Comparison of ENCODE assay signal across 8 mouse cellular contexts in genomic region chr13:21440503-21441206, GRCm38 (mm10). TPM values are rescaled to one million over a fixed set of nuclear protein-coding genes. Genes with fewer than 3 reads are reported as not detected.
DNase-seq lines count a peak whose midpoint lies in the region; ATAC-seq lines count a peak whose summit lies in the region.

Gene Pgbd1 (minus strand): TSS chr13:21441058.

- peak within 1 kb of the TSS; percentile 10; the same call in 1 of the 2 replicates for H3K27ac ChIP-seq in brown adipose tissue, adult 24 weeks (replicated peaks; ENCODE audit: low read depth, low read length)
- H3K27ac ChIP-seq in heart, embryonic 11.5 days (ENCODE audit: low read depth, low read length) = peak within 1 kb of the TSS; percentile 77
- peak within 1 kb of the TSS; percentile 56; the same call in 1 of the 2 replicates for H3K27ac ChIP-seq in kidney, embryonic 14.5 days (ENCODE audit: low read depth, low read length)
- peak within 1 kb of the TSS; percentile 80 for H3K27ac ChIP-seq in limb, embryonic 15.5 days
- H3K27ac ChIP-seq in midbrain, embryonic 16.5 days (ENCODE audit: low read length) = peak within 1 kb of the TSS; percentile 85

- ATAC-seq in heart, embryonic 11.5 days (replicated peaks; ENCODE audit: insufficient number of reproducible peaks, low FRiP score, low TSS enrichment) = peak; percentile 85
- peak; percentile 95 for ATAC-seq in kidney, embryonic 14.5 days (ENCODE audit: low FRiP score, low TSS enrichment)
- no peak for ATAC-seq in limb, embryonic 15.5 days (ENCODE audit: insufficient number of reproducible peaks, low FRiP score, low TSS enrichment, low read depth)
- peak; percentile 99 for ATAC-seq in midbrain, embryonic 16.5 days

- H3K4me3 ChIP-seq in brown adipose tissue, adult 24 weeks (ENCODE audit: insufficient read depth, low read depth, low read length) = peak within 1 kb of the TSS; percentile 65
- H3K4me3 ChIP-seq in erythroblast, embryonic 14.5 days (replicated peaks) = peak within 1 kb of the TSS; percentile 81
- peak within 1 kb of the TSS; percentile 66 for H3K4me3 ChIP-seq in heart, embryonic 11.5 days (ENCODE audit: low read depth, low read length)
- peak within 1 kb of the TSS; percentile 50 for H3K4me3 ChIP-seq in kidney, embryonic 14.5 days (ENCODE audit: low read length)
- H3K4me3 ChIP-seq in limb, embryonic 15.5 days = peak within 1 kb of the TSS; percentile 54
- peak within 1 kb of the TSS; percentile 51 for H3K4me3 ChIP-seq in midbrain, embryonic 16.5 days (ENCODE audit: low read depth, low read length)

- peaks cover 27% of the 10 kb centered on the region for H3K36me3 ChIP-seq in erythroblast, embryonic 14.5 days (ENCODE audit: control insufficient read depth)
- H3K36me3 ChIP-seq in heart, embryonic 11.5 days (ENCODE audit: control insufficient read depth, insufficient read depth, low read length) = peaks cover 16% of the 10 kb centered on the region
- H3K36me3 ChIP-seq in kidney, embryonic 14.5 days (ENCODE audit: control insufficient read depth, insufficient read depth, low read length) = peaks cover 25% of the 10 kb centered on the region
- peaks cover 27% of the 10 kb centered on the region for H3K36me3 ChIP-seq in limb, embryonic 15.5 days
- peaks cover 14% of the 10 kb centered on the region for H3K36me3 ChIP-seq in midbrain, embryonic 16.5 days (ENCODE audit: control insufficient read depth, insufficient read depth, low read length)

- H3K9me3 ChIP-seq in erythroblast, embryonic 14.5 days (ENCODE audit: control insufficient read depth, low read length) = no peaks in the 10 kb centered on the region
- no peaks in the 10 kb centered on the region for H3K9me3 ChIP-seq in heart, embryonic 11.5 days (replicated peaks; ENCODE audit: control insufficient read depth, low read length)
- H3K9me3 ChIP-seq in kidney, embryonic 14.5 days (ENCODE audit: control insufficient read depth, low read length) = no peaks in the 10 kb centered on the region
- H3K9me3 ChIP-seq in limb, embryonic 15.5 days = no peaks in the 10 kb centered on the region
- H3K9me3 ChIP-seq in midbrain, embryonic 16.5 days (replicated peaks; ENCODE audit: control insufficient read depth, low read length, poor library complexity, severe bottlenecking) = no peaks in the 10 kb centered on the region

- peak within 1 kb of the TSS; percentile 79 for H3K9ac ChIP-seq in heart, embryonic 11.5 days (ENCODE audit: low read depth, low read length)
- peak within 1 kb of the TSS; percentile 65 for H3K9ac ChIP-seq in kidney, embryonic 14.5 days (ENCODE audit: low read depth, low read length)
- H3K9ac ChIP-seq in limb, embryonic 15.5 days = peak within 1 kb of the TSS; percentile 45
- H3K9ac ChIP-seq in midbrain, embryonic 16.5 days (ENCODE audit: low read depth, low read length) = peak within 1 kb of the TSS; percentile 73

- WGBS in heart, embryonic 11.5 days (ENCODE audit: insufficient replicate concordance) = under 1% methylated on average over 32 of the region's 32 CpGs
- 1% methylated on average over 32 of the region's 32 CpGs for WGBS in kidney, embryonic 14.5 days
- under 1% methylated on average over 32 of the region's 32 CpGs for WGBS in limb, embryonic 15.5 days
- under 1% methylated on average over 32 of the region's 32 CpGs for WGBS in midbrain, embryonic 16.5 days

- H3K4me2 ChIP-seq in heart, embryonic 11.5 days = peak within 1 kb of the TSS; percentile 89
- peak within 1 kb of the TSS; percentile 81 for H3K4me2 ChIP-seq in kidney, embryonic 14.5 days (replicated peaks; ENCODE audit: low read depth, low read length)
- H3K4me2 ChIP-seq in limb, embryonic 15.5 days = peak within 1 kb of the TSS; percentile 77
- H3K4me2 ChIP-seq in midbrain, embryonic 16.5 days (ENCODE audit: low read length) = peak within 1 kb of the TSS; percentile 75

- peak; percentile 65 for DNase-seq in CD4-positive, CD25-positive, alpha-beta regulatory T cell, adult 2 months (ENCODE audit: low read depth, low spot score)
- peak; percentile 35 to 61 for DNase-seq in spleen, postnatal 10 days (ENCODE audit: low spot score in 2 of 2)

- no peaks in the 10 kb centered on the region for H3K27me3 ChIP-seq in erythroblast, embryonic 14.5 days (ENCODE audit: control insufficient read depth)
- H3K27me3 ChIP-seq in heart, embryonic 11.5 days (ENCODE audit: control insufficient read depth, insufficient read depth, low read length) = no peaks in the 10 kb centered on the region
- no peaks in the 10 kb centered on the region for H3K27me3 ChIP-seq in kidney, embryonic 14.5 days (ENCODE audit: control insufficient read depth, insufficient read depth, low read length)
- H3K27me3 ChIP-seq in limb, embryonic 15.5 days = no peaks in the 10 kb centered on the region
- no peaks in the 10 kb centered on the region for H3K27me3 ChIP-seq in midbrain, embryonic 16.5 days (ENCODE audit: control insufficient read depth, insufficient read depth, low read depth, low read length)

- H3K4me1 ChIP-seq in brown adipose tissue, adult 24 weeks (ENCODE audit: control insufficient read depth, insufficient read depth, insufficient read length, low read length) = no peaks in the 10 kb centered on the region
- H3K4me1 ChIP-seq in erythroblast, embryonic 14.5 days (ENCODE audit: control insufficient read depth) = peaks cover 27% of the 10 kb centered on the region
- H3K4me1 ChIP-seq in heart, embryonic 11.5 days (ENCODE audit: control insufficient read depth, insufficient read depth, low read length) = peaks cover 5% of the 10 kb centered on the region
- peaks cover 7% of the 10 kb centered on the region; the same call in 1 of the 2 replicates for H3K4me1 ChIP-seq in kidney, embryonic 14.5 days (ENCODE audit: control insufficient read depth, insufficient read depth, low read length)
- peaks cover 7% of the 10 kb centered on the region for H3K4me1 ChIP-seq in limb, embryonic 15.5 days
- H3K4me1 ChIP-seq in midbrain, embryonic 16.5 days (ENCODE audit: control insufficient read depth, insufficient read depth, low read length) = peaks cover 13% of the 10 kb centered on the region

RNA-seq across cellular contexts. Expression of gene Pgbd1, which starts in this region (rescaled TPM):
- polyA plus RNA-seq in brown adipose tissue, adult 24 weeks (2012; ENCODE audit: insufficient read depth, insufficient read length, missing spikeins) = 0.42 TPM in 1 of 2 replicates, not detected in the other
- polyA plus RNA-seq in erythroblast, embryonic 14.5 days (2012) = 0.04 and 0.05 TPM in 2 replicates
- polyA plus RNA-seq in heart, embryonic 11.5 days (2014; fragmentation: Nextera tagmentation; extraction: Ambion mirVana) = 2.3 and 3.6 TPM in 2 replicates
- 3.4 and 4.9 TPM in 2 replicates for polyA plus RNA-seq in kidney, embryonic 14.5 days (2014; fragmentation: Nextera tagmentation; extraction: Ambion mirVana)
- polyA plus RNA-seq in limb, embryonic 15.5 days (2015; fragmentation: Nextera tagmentation; extraction: Ambion mirVana) = 2.4 and 2.5 TPM in 2 replicates
- polyA plus RNA-seq in midbrain, embryonic 16.5 days (2015; fragmentation: Nextera tagmentation; extraction: Ambion mirVana) = 4.6 and 4.8 TPM in 2 replicates

Comparison
In these comparisons a context has a peak if more than half of its experiments do, and no peak if none do; other contexts are left out.
1. H3K27ac ChIP-seq: peak in every context shown above with its lines; median percentile 85 in midbrain, embryonic 16.5 days; 80 in limb, embryonic 15.5 days; 77 in heart, embryonic 11.5 days; 56 in kidney, embryonic 14.5 days; 10 in brown adipose tissue, adult 24 weeks.